Mouse (Mus musculus): ENCODE measurements around the gene Prkn. TPM values are rescaled to one million over a fixed set of nuclear protein-coding genes. Genes with fewer than 3 reads are reported as not detected.

The Prkn gene
- total and polyA plus RNA-seq, 2 experiments from 2014 or later: 6.2 to 6.8 TPM

DNA sequence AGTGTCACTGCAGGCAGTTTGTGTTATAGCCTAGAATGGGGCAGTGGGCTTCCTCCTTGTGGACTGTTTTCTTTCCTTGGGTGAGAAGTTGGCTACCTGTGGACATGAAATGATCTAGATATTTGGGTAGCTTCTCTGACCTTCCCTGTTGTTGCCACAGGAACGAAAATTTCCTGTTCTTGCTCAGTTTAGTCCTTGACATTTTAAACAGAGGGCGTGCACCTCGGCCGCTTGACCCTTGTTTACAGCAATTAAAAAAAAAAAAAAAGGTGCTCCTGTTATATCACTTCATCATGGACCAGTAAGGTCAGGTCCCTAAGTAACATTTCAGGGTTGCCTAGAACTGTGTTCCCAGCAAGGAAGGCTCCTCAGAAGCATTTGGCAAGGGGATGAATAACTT, 927.1 kb downstream of the Prkn start:
- Histone ChIP-seq H3K4me3 (ENCODE audit: low read depth, low read length) (no peak overlapping the region), H3K9ac (no peak overlapping the region), H3K27ac (ENCODE audit: low read depth, low read length) (no peak overlapping the region), H3K27me3 (ENCODE audit: insufficient read depth, low read length) (no peaks in the 10 kb centered on the region), H3K4me2 (ENCODE audit: low read depth) (no peak overlapping the region), H3K4me1 (ENCODE audit: insufficient read depth) (0 out of 2 replicates have a peak, but pooled peaks cover 4% of the 10 kb centered on the region), H3K9me3 (ENCODE audit: low read length) (no peaks in the 10 kb centered on the region), H3K36me3 (ENCODE audit: insufficient read depth) (no peaks in the 10 kb centered on the region)
- no peak for ATAC-seq
- TF ChIP-seq CTCF (IDR thresholded peaks at IDR 0.05; ENCODE audit: low read depth): no peak
- WGBS: 93% methylated on average over 4 of the region's 4 CpGs
- DNase-seq: no peak

- Histone ChIP-seq H3K9me3 (ENCODE audit: low read length) (no peaks in the 10 kb centered on the region), H3K27me3 (ENCODE audit: insufficient read depth, low read length) (no peaks in the 10 kb centered on the region), H3K9ac (no peak overlapping the region), H3K27ac (ENCODE audit: low read depth, low read length) (no peak overlapping the region), H3K4me1 (ENCODE audit: insufficient read depth) (0 out of 2 replicates have a peak, but pooled peaks cover 4% of the 10 kb centered on the region), H3K4me3 (ENCODE audit: low read depth, low read length) (no peak overlapping the region), H3K4me2 (ENCODE audit: low read depth) (no peak overlapping the region), H3K36me3 (ENCODE audit: insufficient read depth) (no peaks in the 10 kb centered on the region)
- DNase-seq (no peak), ATAC-seq (no peak)
- WGBS: 89% methylated on average over 4 of the region's 4 CpGs
- no peak for TF ChIP-seq CTCF (IDR thresholded peaks at IDR 0.05; ENCODE audit: low read depth)
Measured at GRCm38 (mm10) chr17:11768345-11768744, 928.2 kb downstream of the Prkn start.

DNA sequence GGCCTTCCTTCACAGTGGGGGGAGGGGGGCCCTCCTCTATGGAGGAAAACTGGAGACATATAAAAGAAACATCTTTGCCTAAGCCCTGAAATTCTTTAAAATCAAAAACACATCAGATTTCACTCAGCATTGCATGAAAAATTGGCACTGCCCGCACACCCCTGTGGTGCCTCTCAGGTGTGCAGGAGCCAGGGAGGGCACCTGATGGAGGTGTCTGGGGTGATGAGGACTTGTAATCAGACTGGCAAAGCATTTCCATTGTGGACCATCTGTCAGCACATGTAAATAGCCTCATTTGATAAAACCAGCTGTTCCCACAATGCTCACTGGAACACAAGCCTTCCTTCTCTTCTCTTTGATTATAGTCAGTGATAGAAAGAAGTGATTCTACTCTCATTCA, 928.8 kb downstream of the Prkn start:
- WGBS: 79% methylated on average over 1 of the region's 1 CpGs
- Histone ChIP-seq H3K27ac (ENCODE audit: low read depth, low read length) (no peak overlapping the region), H3K4me3 (ENCODE audit: low read depth, low read length) (no peak overlapping the region), H3K4me1 (ENCODE audit: insufficient read depth) (0 out of 2 replicates have a peak, but pooled peaks cover 4% of the 10 kb centered on the region), H3K27me3 (ENCODE audit: insufficient read depth, low read length) (no peaks in the 10 kb centered on the region), H3K9me3 (ENCODE audit: low read length) (no peaks in the 10 kb centered on the region), H3K36me3 (ENCODE audit: insufficient read depth) (no peaks in the 10 kb centered on the region), H3K9ac (no peak overlapping the region), H3K4me2 (ENCODE audit: low read depth) (no peak overlapping the region)
- no peak for TF ChIP-seq CTCF (IDR thresholded peaks at IDR 0.05; ENCODE audit: low read depth)
- DNase-seq (no peak), ATAC-seq (no peak)

- no peak overlapping the region for H3K9ac ChIP-seq
- ATAC-seq (no peak), DNase-seq (no peak)
- 85% methylated on average over 3 of the region's 3 CpGs for WGBS
- H3K27me3 ChIP-seq (ENCODE audit: insufficient read depth, low read length): no peaks in the 10 kb centered on the region
- no peak overlapping the region for H3K4me3 ChIP-seq (ENCODE audit: low read depth, low read length)
- no peak for TF ChIP-seq CTCF (IDR thresholded peaks at IDR 0.05; ENCODE audit: low read depth)
- H3K36me3 ChIP-seq (ENCODE audit: insufficient read depth): no peaks in the 10 kb centered on the region
- H3K4me2 ChIP-seq (ENCODE audit: low read depth): no peak overlapping the region
- H3K4me1 ChIP-seq (ENCODE audit: insufficient read depth): 0 out of 2 replicates have a peak, but pooled peaks cover 4% of the 10 kb centered on the region
- H3K27ac ChIP-seq (ENCODE audit: low read depth, low read length): no peak overlapping the region
- H3K9me3 ChIP-seq (ENCODE audit: low read length): no peaks in the 10 kb centered on the region
Measured at GRCm38 (mm10) chr17:11769513-11769912, 929.3 kb downstream of the Prkn start.

DNA sequence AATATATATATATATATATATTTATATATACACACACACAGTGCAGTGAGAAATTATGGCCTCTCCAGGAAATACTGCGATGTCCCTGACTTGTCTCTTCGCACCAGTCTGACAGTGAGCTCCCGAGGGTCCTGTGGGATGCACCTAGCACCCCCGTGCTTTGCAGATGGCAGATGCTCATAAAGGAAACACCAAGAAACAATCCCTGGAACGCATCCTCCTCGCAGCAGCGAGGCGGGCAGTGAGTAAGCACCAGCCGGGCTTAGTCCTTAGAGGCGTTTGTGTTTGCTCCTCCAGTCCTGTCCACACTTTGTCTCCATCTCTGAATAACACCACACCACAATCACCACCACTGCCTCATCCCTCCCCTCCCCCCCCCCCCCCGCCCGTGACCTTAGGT, 939.4 kb downstream of the Prkn start:
- ATAC-seq: no peak
- WGBS: 87% methylated on average over 11 of the region's 12 CpGs
- Histone ChIP-seq H3K4me2 (ENCODE audit: low read depth) (no peak overlapping the region), H3K27me3 (ENCODE audit: insufficient read depth, low read length) (no peaks in the 10 kb centered on the region), H3K4me3 (ENCODE audit: low read depth, low read length) (no peak overlapping the region), H3K9me3 (ENCODE audit: low read length) (no peaks in the 10 kb centered on the region), H3K9ac (no peak overlapping the region), H3K4me1 (ENCODE audit: insufficient read depth) (no peaks in the 10 kb centered on the region), H3K27ac (ENCODE audit: low read depth, low read length) (no peak overlapping the region), H3K36me3 (ENCODE audit: insufficient read depth) (no peaks in the 10 kb centered on the region)
- no peak for TF ChIP-seq CTCF (IDR thresholded peaks at IDR 0.05; ENCODE audit: low read depth)
- no peak for DNase-seq

DNA sequence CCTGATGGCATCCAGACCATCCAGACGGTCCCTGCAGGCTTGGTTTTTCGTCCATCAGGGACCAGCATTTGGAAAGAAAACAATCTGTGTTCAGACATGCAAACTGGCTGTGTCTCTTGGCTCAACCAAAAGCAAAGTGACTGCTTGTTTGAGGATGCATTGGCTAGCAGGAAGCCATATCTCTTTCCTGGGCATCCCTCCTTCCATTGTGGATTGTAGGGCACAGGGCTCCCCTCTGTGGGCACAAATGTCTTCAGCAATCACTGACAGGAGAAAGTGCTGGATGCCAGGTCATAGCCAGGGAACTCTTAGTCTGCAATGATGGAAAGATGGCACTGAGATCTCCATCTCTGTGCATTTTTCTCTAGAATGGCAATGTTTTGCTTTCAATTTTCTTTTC, 939.8 kb downstream of the Prkn start:
- DNase-seq: no peak
- 63% methylated on average over 2 of the region's 2 CpGs for WGBS

GRCm38 (mm10) chr17:11780805-11781481, 940.8 kb downstream of the Prkn start:
- no peaks in the 10 kb centered on the region for H3K9me3 ChIP-seq (ENCODE audit: low read length)
- ATAC-seq: no peak
- H3K9ac ChIP-seq: no peak overlapping the region
- H3K27ac ChIP-seq (ENCODE audit: low read depth, low read length): no peak overlapping the region
- 61% methylated on average over 12 of the region's 12 CpGs for WGBS
- H3K4me3 ChIP-seq (ENCODE audit: low read depth, low read length): no peak overlapping the region
- no peak overlapping the region for H3K4me2 ChIP-seq (ENCODE audit: low read depth)
- H3K4me1 ChIP-seq (ENCODE audit: insufficient read depth): no peaks in the 10 kb centered on the region
- no peak for TF ChIP-seq CTCF (IDR thresholded peaks at IDR 0.05; ENCODE audit: low read depth)
- DNase-seq: no peak
- no peaks in the 10 kb centered on the region for H3K36me3 ChIP-seq (ENCODE audit: insufficient read depth)
- H3K27me3 ChIP-seq (ENCODE audit: insufficient read depth, low read length): no peaks in the 10 kb centered on the region

More for the DNA sequence above, 939.8 kb downstream of the Prkn start:
- H3K4me1 ChIP-seq (ENCODE audit: insufficient read depth): no peaks in the 10 kb centered on the region
- no peak overlapping the region for H3K27ac ChIP-seq (ENCODE audit: low read depth, low read length)
- peak; percentile 42; the same call in 1 of the 2 replicates for ATAC-seq
- no peaks in the 10 kb centered on the region for H3K9me3 ChIP-seq (ENCODE audit: low read length)
- no peak overlapping the region for H3K4me3 ChIP-seq (ENCODE audit: low read depth, low read length)
- no peaks in the 10 kb centered on the region for H3K27me3 ChIP-seq (ENCODE audit: insufficient read depth, low read length)
- TF ChIP-seq CTCF (IDR thresholded peaks at IDR 0.05; ENCODE audit: low read depth): peak; percentile 35
- no peak overlapping the region for H3K4me2 ChIP-seq (ENCODE audit: low read depth)
- H3K9ac ChIP-seq: no peak overlapping the region
- H3K36me3 ChIP-seq (ENCODE audit: insufficient read depth): no peaks in the 10 kb centered on the region

Data from forebrain, postnatal 0 days (tissue).